Mouse (Mus musculus): ENCODE data around the gene Rhbdd1.

Gene Rhbdd1

DNA sequence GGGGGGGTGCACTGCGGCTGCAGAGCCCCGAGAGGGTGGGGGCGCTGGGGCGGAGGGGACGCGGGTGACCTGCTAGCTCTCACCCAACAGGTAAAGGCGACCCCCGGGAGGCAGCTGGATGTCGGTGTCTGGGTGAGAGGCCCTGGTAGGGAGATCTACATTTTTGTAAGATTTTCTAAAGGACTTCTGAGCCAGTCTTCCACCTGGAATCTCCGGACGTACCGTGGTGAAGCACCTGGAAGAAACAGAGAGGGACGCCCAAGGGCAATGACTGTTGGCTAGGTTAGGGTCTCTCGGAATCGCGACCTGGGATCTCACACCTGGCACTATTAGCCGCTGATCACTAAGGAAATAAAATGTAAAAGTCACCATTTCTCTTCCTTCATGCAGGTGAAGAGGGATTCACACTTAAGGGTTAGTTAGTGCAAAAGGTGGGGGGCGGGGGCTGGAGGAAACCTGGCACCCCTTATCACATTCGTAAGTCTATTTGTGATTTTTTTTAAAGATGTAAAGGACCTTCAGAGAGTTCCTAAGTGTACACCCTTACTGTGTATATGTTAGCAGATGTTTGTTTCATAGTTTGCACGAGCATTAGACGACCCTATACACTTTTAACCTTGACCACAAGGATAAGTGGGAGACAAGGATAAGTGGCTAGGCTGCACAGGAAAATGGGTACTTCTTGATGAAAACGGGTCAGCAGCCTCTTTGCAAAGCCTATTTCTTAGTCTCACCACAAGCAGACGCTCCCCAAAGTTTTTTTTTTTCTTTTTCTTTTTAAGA, 24.1 kb upstream of the Rhbdd1 start:
- DNase-seq: no peak

DNA sequence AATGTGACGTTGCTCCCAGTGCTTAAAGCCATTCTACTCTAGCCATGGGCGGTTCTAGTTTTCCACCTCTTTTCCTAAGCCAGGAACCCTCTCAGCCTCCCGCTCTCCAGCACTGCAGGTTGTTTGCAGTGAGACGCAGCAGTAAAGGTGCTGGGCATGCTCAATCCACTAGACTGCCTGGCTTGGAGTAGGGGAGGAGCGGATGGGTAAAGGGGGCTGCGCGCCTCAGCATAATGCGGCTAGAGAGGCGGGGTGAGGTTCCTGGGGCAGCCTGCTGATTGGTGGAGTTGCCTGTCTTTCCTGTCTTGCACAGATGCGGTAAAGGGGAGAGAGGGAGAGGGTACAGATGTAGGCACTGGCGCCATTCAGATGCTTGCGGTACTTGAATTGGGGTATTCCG, 23.5 kb upstream of the Rhbdd1 start:
- DNase-seq: peak; percentile 64 to 77

DNA sequence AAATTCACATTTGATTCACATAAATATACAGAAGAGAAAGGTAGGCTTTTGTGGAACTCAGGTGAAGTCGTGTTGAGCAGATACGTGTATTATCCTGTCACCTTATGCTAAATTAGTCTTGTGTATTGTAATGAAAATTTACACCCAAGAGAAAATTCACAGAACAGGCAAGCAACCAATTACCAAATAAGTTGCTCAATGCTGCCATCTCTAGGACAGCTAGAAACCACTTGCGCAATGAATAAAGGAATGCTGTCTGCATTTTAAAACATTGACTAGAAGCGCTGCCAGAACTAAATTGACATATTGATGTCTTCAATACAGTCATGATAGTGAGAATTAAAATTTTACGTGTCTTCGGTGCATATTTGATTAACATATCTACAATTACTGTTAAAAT, 22.1 kb upstream of the Rhbdd1 start:
- DNase-seq: peak in 1 of 2 experiments; percentile 47

DNA sequence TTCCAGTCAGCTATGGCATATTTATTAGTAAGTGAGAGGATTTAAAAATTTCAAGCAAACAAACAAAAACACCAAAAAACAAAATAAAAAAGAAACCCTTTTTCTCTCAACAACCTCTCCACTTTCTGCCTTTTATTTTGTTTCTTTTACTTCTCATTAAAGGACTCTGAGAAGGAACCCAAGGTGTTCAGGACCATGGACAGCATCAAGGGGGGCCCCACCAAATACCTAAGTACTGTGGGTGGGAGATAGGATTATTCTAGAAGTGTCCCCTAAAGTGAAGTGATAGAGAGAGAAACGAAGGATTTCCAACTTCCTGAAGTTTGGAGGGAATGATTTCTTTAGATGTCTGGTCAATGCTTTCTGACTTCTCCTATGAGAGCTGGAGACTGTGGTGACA, 17.7 kb upstream of the Rhbdd1 start:
- no peak for DNase-seq

DNA sequence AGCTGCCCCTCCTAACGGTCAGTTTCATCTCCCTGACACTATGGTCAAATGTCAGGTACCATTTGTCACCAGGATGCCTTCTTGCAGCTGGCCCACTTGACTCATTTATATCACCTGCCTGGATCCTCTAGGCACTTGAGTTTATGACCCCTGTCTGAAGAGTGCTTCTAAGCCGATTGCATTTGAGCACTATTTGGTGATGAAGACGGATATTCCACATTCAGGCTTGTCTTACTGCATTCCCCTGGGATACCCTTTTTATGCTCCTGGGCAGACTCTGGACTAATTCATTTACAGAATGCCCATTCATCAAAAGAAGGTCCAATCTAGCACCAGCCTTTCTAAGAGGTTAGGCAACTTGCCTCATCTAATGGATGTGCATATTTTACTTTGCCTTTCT, 11.8 kb upstream of the Rhbdd1 start:
- no peak for DNase-seq

DNA sequence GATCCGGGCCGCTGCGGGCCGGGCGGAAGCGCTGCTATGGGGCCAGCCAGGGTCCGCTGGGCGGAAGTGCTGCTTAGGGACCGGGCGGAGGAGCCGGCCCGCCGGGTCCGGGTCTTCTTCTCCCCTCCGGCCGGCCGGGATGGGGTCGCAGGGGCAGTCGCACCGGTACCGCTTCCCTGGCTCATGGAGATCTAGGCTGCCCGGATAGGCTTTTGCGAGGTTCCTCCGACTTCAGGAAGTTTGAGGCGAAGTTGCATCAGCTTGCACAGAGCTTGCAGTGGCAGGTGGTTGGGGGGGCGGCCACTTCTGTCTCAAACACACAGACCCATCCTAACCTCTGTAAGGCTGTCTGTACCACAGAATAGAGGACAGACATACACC, 484 bp downstream of the Rhbdd1 start:
- DNase-seq: no peak

DNA sequence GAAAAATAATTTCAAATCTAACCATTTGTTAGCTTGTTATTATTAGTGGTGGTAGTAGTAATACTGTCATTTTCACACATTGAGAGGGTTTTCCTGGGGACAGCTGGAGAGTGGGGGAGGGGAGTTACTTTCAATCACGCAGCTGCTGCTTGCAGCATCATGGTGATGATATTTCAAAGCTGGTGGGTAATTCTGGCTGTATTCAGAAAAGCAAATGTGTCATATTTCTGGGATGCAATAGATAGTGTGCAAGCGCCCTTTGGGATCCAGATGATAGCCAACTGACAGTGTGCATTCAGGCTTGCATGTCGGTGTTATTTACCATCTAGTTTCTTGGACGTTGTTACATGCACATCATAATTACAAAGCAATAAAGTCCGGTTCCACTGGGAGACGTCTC, 4.2 kb downstream of the Rhbdd1 start:
- peak in 1 of 2 experiments; percentile 30 for DNase-seq

DNA sequence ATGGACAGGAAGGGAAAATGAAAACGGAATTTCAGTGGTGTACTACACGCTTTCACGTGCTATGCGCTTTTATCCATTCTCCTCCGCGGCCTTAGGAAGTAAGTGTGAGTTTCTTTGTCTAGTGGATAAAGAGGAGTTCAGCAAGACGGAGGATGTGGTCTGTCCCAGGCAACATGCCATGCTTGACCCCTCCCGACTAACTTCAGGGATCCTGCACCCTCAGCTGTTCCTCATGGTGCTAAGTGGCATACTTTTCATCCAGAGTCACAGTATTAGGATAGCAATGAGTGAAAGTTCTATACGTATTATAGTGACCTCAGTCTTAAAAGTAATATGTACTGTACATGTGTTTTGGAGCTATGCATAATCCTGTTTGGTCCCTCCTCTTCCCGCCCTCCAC, 4.6 kb downstream of the Rhbdd1 start:
- DNase-seq: no peak

DNA sequence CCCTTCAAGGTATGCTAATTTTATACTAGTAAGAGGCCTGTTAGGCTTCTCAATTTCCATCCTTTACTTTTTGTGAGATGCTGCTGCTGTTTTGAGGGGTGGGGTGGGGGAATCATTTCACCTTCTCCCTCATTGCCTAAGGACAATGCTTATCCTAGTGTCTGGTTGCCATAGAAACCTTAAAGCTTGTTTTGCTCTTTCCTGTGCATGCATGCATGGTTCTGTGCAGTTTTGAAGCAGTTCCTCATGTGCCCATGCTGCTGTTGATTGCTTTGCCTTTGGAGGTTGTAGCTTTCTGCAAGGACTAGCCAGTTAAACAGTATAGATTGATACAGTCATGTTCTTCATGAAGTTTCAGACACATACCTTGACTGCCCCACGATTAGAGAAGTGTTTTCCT, 5.2 kb downstream of the Rhbdd1 start:
- DNase-seq: no peak

DNA sequence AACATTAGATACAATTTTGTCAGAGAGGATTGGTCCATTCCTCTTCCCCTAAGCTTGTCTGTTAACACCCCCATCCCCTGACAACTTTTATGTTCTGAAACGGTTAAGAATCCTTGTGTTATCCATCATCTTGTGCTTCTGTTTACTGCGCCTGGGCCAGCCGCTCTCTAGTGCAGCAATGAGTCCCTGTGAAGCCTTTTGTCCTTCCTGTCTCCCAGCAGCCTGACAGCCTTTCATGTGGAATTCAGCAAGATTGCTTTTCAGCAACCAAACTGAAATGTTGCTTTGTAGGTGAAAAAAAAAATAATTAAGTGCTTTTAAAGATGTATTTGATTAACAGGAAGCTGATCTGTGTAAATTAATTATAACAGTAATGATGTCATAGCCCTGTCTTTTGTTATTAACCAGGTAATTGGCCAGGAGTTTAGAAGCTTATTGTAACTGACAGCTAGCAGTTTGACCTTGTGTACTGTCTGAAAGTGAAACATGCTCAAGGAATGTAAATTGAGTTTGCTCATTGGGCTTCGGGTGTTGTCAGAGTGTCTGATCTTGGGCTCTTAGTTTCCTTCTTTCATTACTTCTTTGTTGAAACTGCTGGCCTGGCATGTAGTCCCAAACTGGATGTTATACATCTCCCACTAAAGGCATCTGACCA, 8.0 kb downstream of the Rhbdd1 start:
- DNase-seq: no peak

DNA sequence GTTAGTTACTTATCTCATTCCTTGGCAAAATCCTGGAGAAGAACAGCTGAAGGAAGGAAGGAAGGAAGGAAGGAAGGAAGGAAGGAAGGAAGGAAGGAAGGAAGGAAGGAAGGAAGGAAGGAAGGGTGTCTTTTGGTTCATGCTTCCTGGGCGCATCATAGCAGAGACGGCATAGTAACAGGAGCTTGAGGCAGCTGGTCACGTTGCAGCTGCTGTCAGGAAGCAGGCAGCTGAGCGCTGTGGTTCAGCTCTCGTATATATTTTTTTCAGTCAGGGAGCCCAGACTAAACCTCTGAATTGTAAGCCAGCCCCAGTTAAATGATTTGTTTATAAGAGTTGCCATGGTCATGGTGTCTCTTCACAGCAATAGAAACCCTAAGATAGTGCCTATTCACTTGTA, 9.9 kb downstream of the Rhbdd1 start:
- no peak for DNase-seq

DNA sequence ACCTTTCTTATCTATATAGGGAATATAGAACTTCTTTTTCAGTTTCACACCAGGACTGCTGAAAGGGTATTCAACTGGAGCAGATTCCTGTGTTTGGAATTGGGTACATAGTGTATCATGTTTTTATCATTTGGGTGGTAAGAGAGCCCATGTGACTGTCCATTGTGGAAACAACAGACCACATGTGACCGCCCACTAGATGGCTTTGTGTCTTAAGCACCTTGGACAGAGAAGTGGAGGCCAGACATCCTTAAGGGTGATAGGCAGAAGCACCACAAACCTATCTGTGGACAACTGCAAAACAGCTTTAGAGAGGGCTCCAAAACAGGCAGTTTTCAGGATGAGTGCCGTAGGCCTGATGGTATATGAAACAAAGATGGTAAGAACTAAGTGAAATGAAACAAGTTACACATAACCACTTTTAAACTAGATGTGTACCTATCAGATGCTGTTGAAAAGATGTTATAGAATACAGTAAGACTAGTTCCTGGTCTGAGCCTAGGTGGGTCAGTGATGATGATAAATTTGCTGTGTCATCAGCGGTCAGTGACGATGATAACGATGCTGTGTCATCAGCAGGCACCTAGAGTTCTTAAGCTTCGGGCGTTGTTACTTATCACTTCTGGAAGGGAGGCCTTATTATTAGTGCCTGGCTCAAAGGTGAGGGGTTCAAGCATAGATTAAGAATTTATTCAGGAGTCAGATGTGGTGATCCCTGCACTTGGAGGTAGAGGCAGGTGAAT, 12.0 kb downstream of the Rhbdd1 start:
- DNase-seq: no peak

DNA sequence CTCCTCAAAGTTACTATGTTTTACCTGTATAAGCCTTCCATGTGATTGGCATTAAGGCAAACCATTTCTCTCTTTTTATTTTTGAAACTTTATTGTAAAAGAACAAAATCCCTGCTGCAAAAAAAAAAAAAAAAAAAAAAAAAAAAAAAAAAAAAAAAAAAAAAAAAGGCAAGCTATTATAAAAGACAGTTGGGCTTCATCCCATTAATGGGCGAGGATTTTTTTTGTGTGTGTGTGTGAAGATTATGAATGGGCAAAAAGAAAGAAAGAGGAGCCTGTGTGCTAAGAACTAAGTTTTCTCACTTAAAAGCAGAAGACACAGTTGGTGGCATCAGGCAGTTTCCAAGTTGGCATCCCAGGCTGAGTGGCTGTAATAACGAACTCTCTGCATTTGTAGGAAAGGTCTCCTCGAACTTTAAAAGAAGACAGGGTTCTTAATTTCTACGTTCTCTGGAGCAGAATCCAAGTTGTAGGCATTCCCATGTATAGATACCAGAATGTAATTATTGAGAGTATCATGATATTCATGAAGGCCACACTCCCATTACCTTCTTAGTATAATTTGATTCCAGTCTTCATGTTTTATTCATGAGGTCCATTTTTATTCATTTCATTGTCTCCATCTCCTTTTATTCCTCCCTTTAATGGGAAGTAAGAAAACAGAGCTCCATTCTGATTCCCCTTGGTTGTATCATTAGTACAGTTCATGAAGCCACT, 13.1 kb downstream of the Rhbdd1 start:
- DNase-seq: no peak

DNA sequence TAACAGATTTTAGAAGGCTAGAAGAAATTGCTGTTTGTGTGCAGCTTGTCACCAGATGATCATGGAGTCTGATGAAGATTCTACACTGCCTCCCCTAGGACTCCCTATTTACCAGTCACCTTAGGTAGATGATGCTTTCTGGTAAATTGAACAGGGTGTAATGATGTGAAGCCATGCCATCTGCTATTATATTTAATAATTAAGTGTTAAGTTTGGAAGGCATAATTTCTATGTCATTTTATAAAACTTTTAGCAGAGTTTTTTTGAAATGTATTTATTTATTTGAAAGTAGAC, 13.6 kb downstream of the Rhbdd1 start:
- DNase-seq: no peak

DNA sequence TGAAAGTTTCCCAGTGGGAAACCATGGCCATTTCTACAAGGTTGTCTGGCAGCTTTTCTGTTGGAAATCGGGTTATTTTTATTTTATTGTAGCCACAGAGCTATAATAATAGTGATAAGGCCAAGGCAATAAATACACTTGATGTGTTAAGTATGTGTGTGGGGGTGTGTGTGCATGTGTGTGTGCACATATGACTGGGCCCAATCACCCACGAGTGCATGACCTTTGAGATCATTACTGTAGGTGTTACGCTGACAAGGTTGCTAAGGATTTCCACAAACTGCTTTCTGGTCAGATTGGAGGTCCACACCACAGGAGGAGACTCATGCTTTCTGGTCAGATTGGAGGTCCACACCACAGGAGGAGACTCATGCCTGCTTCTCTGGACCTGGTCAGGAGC, 18.3 kb downstream of the Rhbdd1 start:
- DNase-seq: no peak

DNA sequence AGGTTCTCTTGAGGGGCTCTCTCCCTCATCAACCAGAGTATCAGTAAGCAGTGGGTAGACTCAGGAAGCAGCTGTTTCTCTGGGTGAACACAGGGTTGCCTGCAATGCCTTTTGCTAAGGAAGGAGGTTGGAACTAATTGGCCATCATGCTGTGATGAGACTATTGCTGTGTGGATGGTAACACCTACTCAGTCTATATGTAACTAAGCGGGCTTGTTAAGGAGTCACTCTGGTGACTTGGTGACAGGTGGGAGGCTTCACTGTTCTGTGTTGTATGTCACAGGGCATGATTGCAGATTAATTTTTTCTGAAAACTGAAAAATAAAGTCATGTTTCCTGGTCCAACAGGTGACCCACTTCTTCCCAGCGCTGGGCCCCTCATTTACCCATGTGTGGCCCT, 36.8 kb downstream of the Rhbdd1 start:
- DNase-seq: no peak

DNA sequence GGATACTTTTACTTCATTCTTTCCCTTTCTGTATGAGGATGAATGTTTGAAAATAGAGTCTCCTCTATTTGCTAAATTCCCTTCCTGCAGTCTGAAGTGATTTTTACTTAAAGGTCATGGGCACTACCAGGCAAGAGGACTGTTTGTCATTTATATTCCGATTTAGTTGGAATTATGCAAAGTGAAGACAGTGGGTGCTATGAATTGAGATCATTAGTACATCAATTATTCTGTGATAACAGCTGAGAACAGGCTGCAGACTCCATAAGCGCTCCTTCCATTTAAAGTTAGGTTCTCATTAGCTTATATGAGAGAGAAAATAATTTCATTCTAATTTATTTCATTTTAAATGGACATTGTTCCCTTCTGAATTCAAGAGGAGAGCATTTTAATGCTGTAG, 37.5 kb downstream of the Rhbdd1 start:
- no peak for DNase-seq

DNA sequence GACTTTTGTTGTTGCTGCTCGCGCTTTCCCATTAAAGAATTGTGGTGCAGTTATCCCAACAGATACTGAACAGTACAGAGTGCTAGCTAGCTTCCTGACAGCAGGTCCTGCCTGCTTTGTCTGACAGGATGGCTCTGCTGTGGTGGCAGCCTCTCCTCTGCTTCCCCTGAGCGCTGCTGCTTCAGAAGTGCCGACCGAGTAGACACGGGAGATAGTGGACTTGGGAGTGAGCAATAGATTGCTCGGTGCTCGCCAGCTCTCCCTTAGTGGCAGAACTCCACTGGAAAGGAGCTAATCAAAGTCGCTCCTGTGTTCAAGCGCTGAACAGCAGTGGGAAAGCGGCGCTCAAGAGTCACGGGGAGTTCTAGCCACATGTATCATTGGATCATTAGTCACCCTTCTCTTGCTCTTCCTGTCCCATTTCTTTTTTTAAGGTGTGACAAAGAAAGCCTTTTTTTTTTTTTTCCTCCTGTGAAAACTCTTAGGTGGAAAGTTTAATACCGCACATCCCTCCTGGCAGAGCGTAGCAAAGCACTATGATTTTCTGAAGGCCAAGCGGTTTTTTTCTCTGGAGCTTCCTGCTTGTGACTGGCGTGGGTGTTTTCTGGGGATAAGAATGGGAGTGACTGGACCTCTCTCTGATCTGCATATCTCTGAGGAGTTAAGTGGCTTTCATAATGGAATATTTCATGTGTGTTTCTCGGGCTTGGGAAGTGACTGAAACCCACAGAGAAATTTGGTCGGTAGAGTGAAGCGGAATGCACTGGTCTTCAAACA, 42.8 kb downstream of the Rhbdd1 start:
- peak in 1 of 2 experiments; percentile 9 for DNase-seq

DNA sequence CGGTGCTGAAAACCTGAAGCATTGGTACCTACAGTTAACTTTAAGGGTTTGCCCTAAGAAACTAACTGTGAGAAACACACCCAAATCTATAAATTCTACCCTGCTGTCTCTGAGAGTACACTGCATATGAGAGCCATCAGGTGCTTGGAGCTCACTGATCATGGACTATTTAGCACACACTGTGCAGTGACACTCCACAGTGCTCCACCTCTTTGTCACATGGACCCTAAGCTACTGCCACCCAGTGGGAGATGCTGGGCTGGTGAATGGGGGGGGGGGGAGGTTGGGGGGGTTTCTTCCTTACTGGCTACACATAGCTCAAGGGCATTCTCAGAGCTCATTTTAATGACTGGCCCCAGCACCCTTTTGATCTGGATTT, 43.4 kb downstream of the Rhbdd1 start:
- no peak for DNase-seq

DNA sequence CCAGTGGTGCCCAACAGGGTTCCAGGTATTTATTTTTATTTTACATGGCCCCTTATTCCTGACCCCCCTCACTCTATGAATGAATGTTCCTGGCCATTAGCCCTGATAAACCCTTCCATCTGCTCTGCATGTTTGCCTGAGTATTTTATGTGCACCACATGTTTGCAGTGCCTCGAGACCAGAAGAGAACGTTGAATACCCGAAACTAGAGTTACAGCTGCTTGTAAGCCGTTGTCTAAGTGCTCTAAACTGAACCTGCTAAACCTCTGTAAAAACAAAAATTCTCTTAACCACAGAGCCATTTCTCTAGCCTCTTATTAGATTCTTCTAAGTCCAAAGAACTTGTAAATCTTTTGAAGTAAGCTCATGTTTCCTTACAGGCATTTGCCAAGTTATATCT, 45.0 kb downstream of the Rhbdd1 start:
- no peak for DNase-seq

DNA sequence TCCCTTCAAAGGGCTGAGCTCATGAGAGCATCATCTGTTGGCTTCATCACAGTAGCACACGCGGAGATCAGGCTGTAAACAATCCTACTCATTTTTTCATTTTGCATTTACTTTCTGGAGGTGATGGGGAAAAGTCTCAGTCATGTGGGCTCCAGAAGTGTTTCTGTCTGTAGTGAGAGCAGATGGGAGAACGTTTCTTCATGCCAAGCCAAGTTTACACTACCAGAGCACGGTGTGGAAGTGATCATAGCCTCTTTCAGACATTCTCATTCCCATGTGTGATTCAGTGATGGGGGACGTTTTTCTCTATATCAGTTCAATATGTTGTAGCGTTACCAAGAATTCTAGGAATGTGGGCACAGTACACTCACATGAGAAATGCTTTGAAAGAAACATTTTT, 45.9 kb downstream of the Rhbdd1 start:
- DNase-seq: no peak

DNA sequence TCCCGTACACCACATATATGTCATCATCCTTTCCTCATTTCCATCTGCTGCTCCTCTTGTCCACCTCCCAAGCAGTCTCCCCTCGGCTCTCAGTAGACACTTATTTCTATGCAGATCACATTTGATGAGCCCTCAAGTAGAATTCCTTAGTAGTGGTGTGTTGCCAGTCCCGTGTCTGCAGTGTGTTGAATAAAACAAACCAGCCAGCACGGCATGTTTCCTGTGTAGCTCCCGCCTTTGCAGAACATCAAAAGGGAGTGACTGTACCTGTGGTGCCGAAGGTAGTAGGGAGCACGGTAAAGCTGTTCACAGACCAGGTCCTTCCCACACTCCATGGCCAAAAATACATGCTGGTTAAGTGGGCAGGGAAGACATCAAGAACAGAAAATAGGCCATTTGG, 47.8 kb downstream of the Rhbdd1 start:
- DNase-seq: no peak

DNA sequence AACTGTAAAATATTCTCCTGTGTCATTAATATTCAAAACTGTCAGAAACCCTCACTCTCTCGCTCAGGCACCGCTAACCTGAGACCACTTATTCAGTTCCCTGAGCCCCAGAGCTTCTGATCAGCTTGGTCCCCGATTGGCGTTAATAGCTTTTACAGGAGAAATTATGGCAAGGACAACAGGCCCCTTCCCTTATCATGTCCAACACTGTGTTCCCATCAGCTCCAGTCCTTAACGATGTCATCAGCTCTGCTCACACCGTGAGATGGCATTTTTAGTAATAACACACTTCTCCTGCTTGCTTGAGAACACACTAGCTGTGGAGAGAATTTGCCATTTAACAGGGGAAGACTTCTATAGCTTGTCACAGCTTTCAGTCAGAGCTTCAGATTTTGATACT, 48.2 kb downstream of the Rhbdd1 start:
- DNase-seq: no peak

Measured in lung, postnatal 4 days (tissue).